Mouse (Mus musculus) CH12.LX (cell line): ENCODE data around the gene Tamm41. TPM values are rescaled to one million over a fixed set of nuclear protein-coding genes. Genes with fewer than 3 reads are reported as not detected.

Source experiments
- DNase-seq: peaks from one replicate; pipeline ENCODE4 v3.0.0-alpha.2; 2013; ENCODE audit errors: extremely low read depth
- H3K27ac ChIP-seq: 2 replicates; pipeline ENCODE4 v1.5.1; 2012; ENCODE audit warnings: low read depth, mild to moderate bottlenecking, control low read depth, moderate library complexity; ENCODE audit not compliant: insufficient read depth
- H3K27me3 ChIP-seq: replicated peaks from 2 replicates; pipeline ENCODE3; 2012; ENCODE audit warnings: inconsistent platforms
- H3K36me3 ChIP-seq, 2 experiments: replicated peaks in 1 of 2; 2 replicates each; pipeline versions ENCODE3 to v1.6.1; 2012; ENCODE audit warnings: inconsistent platforms in 1 of 2, low read length in 1 of 2, mild to moderate bottlenecking in 1 of 2, mixed read lengths in 1 of 2, moderate library complexity in 1 of 2; ENCODE audit not compliant: control insufficient read depth in 1 of 2, insufficient read depth in 1 of 2
- H3K4me1 ChIP-seq, 2 experiments: 2 replicates each; pipeline ENCODE4 v1.6.1; 2012; ENCODE audit warnings: inconsistent platforms in 1 of 2, moderate library complexity in 1 of 2; ENCODE audit not compliant: insufficient read depth in 2 of 2, control insufficient read depth in 1 of 2
- H3K4me2 ChIP-seq: 2 replicates; pipeline ENCODE4 v1.6.1; 2012; ENCODE audit warnings: low read depth, mild to moderate bottlenecking, control low read depth; ENCODE audit not compliant: poor library complexity, insufficient read depth, severe bottlenecking
- H3K4me3 ChIP-seq, 3 experiments: fragments of 150-350 bp in 1 of 3; sonication (generic) in 1 of 3; replicated peaks in 1 of 3; 2 replicates each; pipeline versions ENCODE3 to v1.5.1; 2011 to 2012; ENCODE audit warnings: low read depth in 2 of 3, low read length in 2 of 3, mild to moderate bottlenecking in 2 of 3, moderate library complexity in 2 of 3, control low read depth in 1 of 3, improper control_type of control experiment in 1 of 3, inconsistent platforms in 1 of 3, mixed read lengths in 1 of 3; ENCODE audit not compliant: poor library complexity in 1 of 3
- H3K79me2 ChIP-seq: replicated peaks from 2 replicates; pipeline ENCODE4 v1.6.1; 2012; ENCODE audit warnings: mild to moderate bottlenecking, moderate library complexity; ENCODE audit not compliant: control insufficient read depth, poor library complexity, insufficient read depth, severe bottlenecking; ENCODE audit errors: extremely low read depth
- H3K9ac ChIP-seq: 2 replicates; pipeline ENCODE4 v1.6.1; 2012; ENCODE audit warnings: low read depth, mild to moderate bottlenecking, control low read depth, moderate library complexity; ENCODE audit not compliant: insufficient read depth
- H3K9me3 ChIP-seq: replicated peaks from 2 replicates; pipeline ENCODE3; 2012; ENCODE audit warnings: low read length, inconsistent platforms, mixed read lengths
- CHD1 ChIP-seq: IDR thresholded peaks from 2 replicates; pipeline ENCODE4 v1.6.1; 2012; ENCODE audit warnings: low read depth, low read length, improper control_type of control experiment, inconsistent platforms
- CHD2 ChIP-seq: IDR thresholded peaks from 2 replicates; pipeline ENCODE4 v1.6.1; 2011; ENCODE audit warnings: low read length, improper control_type of control experiment
- E2F4 ChIP-seq: IDR thresholded peaks from 2 replicates; pipeline ENCODE4 v1.6.1; 2011; ENCODE audit warnings: low read depth, low read length, improper control_type of control experiment; ENCODE audit not compliant: insufficient replicate concordance
- ELF1 ChIP-seq: IDR thresholded peaks from 2 replicates; pipeline ENCODE4 v1.6.1; 2014; ENCODE audit warnings: low read depth, mild to moderate bottlenecking, inconsistent platforms, low read length, improper control_type of control experiment
- EP300 ChIP-seq: IDR thresholded peaks from 2 replicates; pipeline ENCODE4 v1.6.1; 2011; ENCODE audit warnings: low read length, improper control_type of control experiment
- GABPA ChIP-seq: IDR thresholded peaks from 2 replicates; pipeline ENCODE4 v1.6.1; 2012; ENCODE audit warnings: low read depth, low read length, improper control_type of control experiment, inconsistent platforms; ENCODE audit not compliant: insufficient replicate concordance
- JUN ChIP-seq: IDR thresholded peaks from 2 replicates; pipeline ENCODE4 v1.6.1; 2011; ENCODE audit warnings: low read depth, mild to moderate bottlenecking, low read length, improper control_type of control experiment, moderate library complexity; ENCODE audit not compliant: insufficient read depth
- JUND ChIP-seq: conservative IDR thresholded peaks from 2 replicates; pipeline ENCODE4 v1.6.1; 2011; ENCODE audit warnings: low read depth, low read length, improper control_type of control experiment
- MAFK ChIP-seq: IDR thresholded peaks from 2 replicates; pipeline ENCODE4 v1.6.1; 2011; ENCODE audit warnings: low read length, improper control_type of control experiment; ENCODE audit not compliant: insufficient replicate concordance
- MAZ ChIP-seq: IDR thresholded peaks from 2 replicates; pipeline ENCODE4 v1.6.1; 2012; ENCODE audit warnings: low read depth, mild to moderate bottlenecking, inconsistent platforms, low read length, improper control_type of control experiment, moderate library complexity
- MYC ChIP-seq: IDR thresholded peaks from 2 replicates; pipeline ENCODE4 v1.6.1; 2011; ENCODE audit warnings: low read depth, mild to moderate bottlenecking, improper control_type of control experiment, low read length
- NRF1 ChIP-seq: IDR thresholded peaks from 2 replicates; pipeline ENCODE4 v1.6.1; 2014; ENCODE audit warnings: low read depth, mild to moderate bottlenecking, inconsistent platforms, low read length, improper control_type of control experiment, moderate library complexity
- PAX5 ChIP-seq: IDR thresholded peaks from 2 replicates; pipeline ENCODE4 v1.6.1; 2012; ENCODE audit warnings: low read length, inconsistent platforms, mixed read lengths
- POLR2AphosphoS2 ChIP-seq: IDR thresholded peaks from 2 replicates; pipeline ENCODE4 v1.6.1; 2011; ENCODE audit warnings: low read depth, low read length, improper control_type of control experiment
- RCOR1 ChIP-seq: conservative IDR thresholded peaks from 2 replicates; pipeline ENCODE4 v1.6.1; 2012; ENCODE audit warnings: low read depth, mild to moderate bottlenecking, inconsistent platforms, low read length, improper control_type of control experiment
- SIN3A ChIP-seq: IDR thresholded peaks from 2 replicates; pipeline ENCODE4 v1.6.1; 2012; ENCODE audit warnings: low read length, improper control_type of control experiment, inconsistent platforms
- SMC3 ChIP-seq: IDR thresholded peaks from 2 replicates; pipeline ENCODE4 v1.6.1; 2011; ENCODE audit warnings: low read depth, low read length, improper control_type of control experiment
- TBP ChIP-seq: conservative IDR thresholded peaks from 2 replicates; pipeline ENCODE4 v1.6.1; 2011; ENCODE audit warnings: low read depth, low read length, improper control_type of control experiment
- TCF12 ChIP-seq: IDR thresholded peaks from 2 replicates; pipeline ENCODE4 v1.6.1; 2014; ENCODE audit warnings: low read depth, mild to moderate bottlenecking, inconsistent platforms, low read length, improper control_type of control experiment
- ZMIZ1 ChIP-seq: IDR thresholded peaks from 2 replicates; pipeline ENCODE4 v1.6.1; 2012; ENCODE audit warnings: low read depth, mild to moderate bottlenecking, inconsistent platforms, low read length, improper control_type of control experiment
- dilution Hi-C: fragments of 300-500 bp; cut with MboI; formaldehyde crosslinking; loops from 2 replicates; pipeline ENCODE4 v1.14.3; 2020; ENCODE audit warnings: low sequenced_read_pairs; ENCODE audit not compliant: extremely low pct_unique_long_range_greater_than_20kb, extremely low pct_ligation_motif_present
- in situ Hi-C: fragments of 300-500 bp; cut with MboI; formaldehyde crosslinking; loops from 3 replicates; pipeline ENCODE4 v1.14.3; 2019; ENCODE audit warnings: low sequenced_read_pairs, low pct_ligation_motif_present, low pct_unique_long_range_greater_than_20kb, mixed read lengths
- polyA plus RNA-seq: library from polyadenylated mRNA; unstranded; fragments of >175 nt; gene quantifications from 2 replicates; pipeline ENCODE4 v1.2.1, GENCODE M21; 2012; ENCODE audit warnings: low read depth; ENCODE audit not compliant: insufficient read length
- total RNA-seq, 2 experiments: library from RNA; depleted of rRNA; stranded (reverse); fragments of 300-350 nt in 1 of 2; fragments of >200 nt in 1 of 2; gene quantifications; 2 replicates each; pipeline ENCODE4 v1.2.3; 2012 to 2014

Tamm41 gene
- total and polyA plus RNA-seq, 3 experiments: 29.3 to 41.1 (median 39.8) TPM

- no peaks in the 10 kb centered on the region for H3K27me3 ChIP-seq
- TF ChIP-seq POLR2AphosphoS2 (no peak), PAX5 (no peak), SIN3A (no peak), MAZ (no peak), RCOR1 (no peak)
- H3K4me2 ChIP-seq: no peak overlapping the region
- no peaks in the 10 kb centered on the region for H3K79me2 ChIP-seq
- H3K9me3 ChIP-seq: peaks cover 5% of the 10 kb centered on the region
- in situ Hi-C loops (no loop called here), dilution Hi-C loops (no loop called here)
- no peak overlapping the region for H3K27ac ChIP-seq
- DNase-seq: no peak
- H3K4me1 ChIP-seq: peaks cover 4 to 17% of the 10 kb centered on the region in 2 experiments; a peak in 2 of 4 replicates
- H3K4me3 ChIP-seq: no peak overlapping the region
- H3K9ac ChIP-seq: no peak overlapping the region
- H3K36me3 ChIP-seq: no peaks in the 10 kb centered on the region
Observed at GRCm38 (mm10) chr6:115042609-115043008, 4.9 kb upstream of the Tamm41 start.

GRCm38 (mm10) chr6:115033441-115033840, 4.2 kb downstream of the Tamm41 start:
- no peak overlapping the region for H3K4me3 ChIP-seq
- peaks cover 26% of the 10 kb centered on the region for H3K79me2 ChIP-seq
- no peak for DNase-seq
- peaks cover 2 to 39% of the 10 kb centered on the region in 2 experiments; a peak in 3 of 4 replicates for H3K4me1 ChIP-seq
- H3K36me3 ChIP-seq: peaks cover 45 to 65% of the 10 kb centered on the region in 2 experiments
- H3K27ac ChIP-seq: no peak overlapping the region
- no peaks in the 10 kb centered on the region for H3K27me3 ChIP-seq
- H3K9me3 ChIP-seq: no peaks in the 10 kb centered on the region
- no peak overlapping the region for H3K4me2 ChIP-seq
- dilution Hi-C loops (no loop called here), in situ Hi-C loops (loop anchor here (5.0 kb wide), 1 partner anchor 311 kb away; no protein-coding TSS in a partner anchor)
- TF ChIP-seq TCF12 (no peak), TBP (no peak), GABPA (no peak), SIN3A (no peak), RCOR1 (no peak), E2F4 (no peak), NRF1 (no peak), JUND (no peak), EP300 (no peak), MAFK (no peak), SMC3 (no peak), ELF1 (no peak), MYC (no peak), CHD1 (no peak), CHD2 (no peak), ZMIZ1 (no peak), JUN (no peak)
- H3K9ac ChIP-seq: no peak overlapping the region
